Mouse (Mus musculus): ENCODE data around the gene Car15.

Gene Car15

DNA sequence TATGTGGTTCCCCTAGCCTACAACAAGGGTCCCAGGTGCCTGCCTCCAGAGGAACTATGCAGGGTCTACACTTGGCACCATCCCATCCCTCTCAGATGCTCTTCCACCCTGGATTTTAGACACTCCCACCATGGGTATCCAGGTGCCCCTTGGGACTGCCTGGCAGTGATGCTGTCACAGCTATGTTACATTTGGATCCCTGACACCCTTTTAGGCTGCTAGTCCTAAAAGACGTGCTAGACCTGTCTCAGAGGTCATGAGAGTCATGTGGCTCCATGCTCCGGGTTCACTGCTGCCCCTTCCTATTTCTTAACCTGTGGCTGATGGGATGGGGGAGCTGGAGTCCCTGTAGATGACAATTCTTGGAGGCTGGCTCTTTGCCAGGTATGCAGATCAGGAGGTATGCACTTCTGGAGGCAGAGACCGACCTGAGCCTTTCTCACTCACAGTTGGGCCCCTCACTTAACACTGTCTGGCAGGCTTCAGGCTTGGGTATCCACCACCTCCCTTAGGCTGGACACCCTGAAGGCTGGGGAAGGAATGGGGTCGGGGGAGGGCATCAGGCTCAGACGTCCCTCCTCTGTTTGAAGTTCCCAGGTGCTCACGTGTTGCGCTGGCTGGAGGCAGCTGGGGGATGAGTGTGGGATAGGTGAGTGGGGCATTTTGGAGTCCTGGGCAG lies 36.2 kb downstream of the Car15 start:
- DNase-seq (ENCODE audit: low read depth): no peak

DNA sequence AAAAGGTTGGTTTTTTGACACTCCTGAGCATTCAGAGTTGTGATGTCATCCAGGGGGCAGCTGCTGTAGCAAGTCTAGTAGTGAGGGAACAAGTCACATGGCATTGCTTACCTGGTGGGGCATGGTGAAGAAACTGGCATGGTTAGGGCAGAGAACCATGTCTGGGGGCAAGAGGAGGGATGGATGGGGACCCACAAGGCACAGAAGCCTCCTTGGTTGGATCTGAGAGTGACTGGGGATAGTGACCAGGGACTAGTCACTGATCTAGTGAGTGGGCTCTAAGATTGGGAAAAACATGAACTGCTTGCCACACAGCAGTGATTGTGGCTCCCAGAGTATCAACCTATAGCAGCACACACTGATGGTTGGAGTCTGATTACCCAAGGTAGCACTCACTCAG lies 38.6 kb downstream of the Car15 start:
- no peak for DNase-seq (ENCODE audit: low read depth)

DNA sequence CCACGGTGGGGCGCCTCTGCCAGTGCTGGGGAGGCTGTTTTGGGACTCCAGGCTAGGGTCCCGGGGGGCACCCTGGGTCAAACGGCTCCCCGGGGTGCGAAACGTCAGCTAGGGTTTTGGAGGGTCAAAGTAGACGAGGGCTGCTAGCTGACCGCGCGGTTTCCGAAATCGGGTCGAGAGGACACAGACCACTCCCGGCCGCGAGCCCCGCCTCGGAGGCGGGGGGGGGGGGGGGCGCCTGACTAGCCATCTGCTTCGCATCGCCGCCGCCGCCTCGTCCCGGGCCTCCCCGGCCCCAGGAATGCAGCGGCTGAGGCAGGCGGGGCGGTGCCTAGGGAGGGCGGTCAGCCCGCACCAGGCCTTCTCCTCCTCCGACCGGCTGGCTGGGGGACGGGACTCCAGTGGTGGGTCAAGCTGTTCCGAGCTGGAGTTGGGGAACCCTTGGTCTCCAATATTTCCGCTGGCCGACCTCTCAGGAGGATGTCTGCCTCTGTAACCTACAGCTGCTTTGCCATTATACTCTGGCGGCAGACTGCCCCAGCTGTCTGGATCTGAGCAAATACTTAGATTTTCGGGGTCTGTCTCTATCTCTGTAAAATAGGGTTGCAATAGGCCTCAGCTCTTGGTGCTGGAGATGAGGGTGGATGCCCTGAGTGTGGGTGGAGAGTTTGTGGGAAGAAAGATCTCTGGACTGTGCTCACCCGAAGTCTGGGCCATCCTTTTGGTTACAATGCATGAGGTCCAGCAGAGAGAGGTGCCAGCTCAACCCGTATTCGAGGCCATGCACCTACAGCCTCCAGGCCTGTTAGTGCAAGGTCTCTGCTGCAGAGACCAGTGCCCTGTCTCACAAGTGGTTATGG lies 39.6 kb downstream of the Car15 start:
- no peak for DNase-seq (ENCODE audit: low read depth)

DNA sequence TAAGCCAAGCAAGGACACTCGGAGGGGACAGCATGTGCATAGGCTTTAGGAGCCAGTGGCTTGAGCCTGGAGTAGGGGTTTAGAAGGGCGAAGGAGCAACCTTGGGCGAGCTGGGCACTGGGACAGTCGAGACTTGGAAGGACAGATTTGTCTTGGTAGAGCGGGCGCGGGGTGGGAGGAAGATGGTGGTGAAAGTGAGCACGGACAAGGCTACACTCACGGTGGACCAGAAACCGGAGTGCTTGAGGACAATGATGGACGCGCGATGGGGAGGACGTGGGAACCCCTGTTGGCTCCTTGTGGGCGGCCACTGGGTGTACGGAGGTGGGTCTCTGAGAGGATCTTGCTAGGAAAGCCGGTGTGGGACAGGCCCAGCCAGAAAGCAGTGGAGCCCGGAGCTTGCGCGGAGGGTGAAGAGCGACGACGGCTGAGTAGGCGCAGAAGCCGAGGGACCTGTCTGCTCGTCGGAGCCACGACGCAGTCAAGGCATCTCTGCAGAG lies 40.3 kb downstream of the Car15 start:
- no peak for DNase-seq (ENCODE audit: low read depth)

DNA sequence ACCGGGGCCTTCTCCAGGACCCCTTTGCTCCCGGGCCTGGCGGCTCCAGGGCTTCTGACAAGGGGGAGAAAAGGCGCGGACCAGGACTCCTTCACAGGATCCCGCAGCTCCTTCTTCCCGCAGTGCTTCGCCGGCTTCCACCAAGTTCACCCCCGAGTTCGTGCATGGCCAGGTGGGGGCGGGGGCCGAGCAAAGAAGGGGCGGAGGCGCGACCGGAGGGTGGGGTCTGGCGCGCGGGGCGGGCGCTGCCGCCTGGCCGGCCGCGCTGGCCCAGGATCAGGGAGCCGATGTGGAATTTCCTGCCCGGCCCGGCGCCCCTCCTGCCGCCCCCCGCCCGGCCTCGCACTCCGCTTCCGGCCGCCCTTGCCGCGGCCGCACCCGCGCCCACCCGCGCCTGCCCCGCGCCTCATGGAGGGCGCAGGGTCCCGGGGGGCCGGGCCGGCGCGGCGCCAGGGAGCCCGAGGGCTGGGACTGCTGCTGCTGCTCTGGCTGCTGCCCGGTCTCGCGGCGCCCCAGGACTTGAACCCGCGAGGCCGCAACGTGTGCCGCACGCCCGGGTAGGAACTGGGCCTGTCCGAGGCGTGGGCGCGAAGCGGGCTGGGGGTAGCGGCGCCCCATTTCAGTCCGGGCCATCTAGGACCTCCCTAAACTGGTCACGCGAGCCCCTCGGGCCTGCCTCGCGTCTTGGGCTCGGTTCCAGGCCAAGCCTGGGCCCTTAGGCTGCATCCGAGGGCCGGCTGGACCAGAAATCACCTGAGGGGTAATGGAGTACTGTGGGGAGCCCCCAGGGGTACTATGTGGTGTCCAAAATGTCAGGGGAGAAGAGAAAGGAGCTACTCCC lies 41.0 kb downstream of the Car15 start, which contains the start of gene Scarf2:
Gene Scarf2 (plus strand): TSS at position 312 of the 841 bp plus-strand sequence.
- no peak for DNase-seq (ENCODE audit: low read depth)

DNA sequence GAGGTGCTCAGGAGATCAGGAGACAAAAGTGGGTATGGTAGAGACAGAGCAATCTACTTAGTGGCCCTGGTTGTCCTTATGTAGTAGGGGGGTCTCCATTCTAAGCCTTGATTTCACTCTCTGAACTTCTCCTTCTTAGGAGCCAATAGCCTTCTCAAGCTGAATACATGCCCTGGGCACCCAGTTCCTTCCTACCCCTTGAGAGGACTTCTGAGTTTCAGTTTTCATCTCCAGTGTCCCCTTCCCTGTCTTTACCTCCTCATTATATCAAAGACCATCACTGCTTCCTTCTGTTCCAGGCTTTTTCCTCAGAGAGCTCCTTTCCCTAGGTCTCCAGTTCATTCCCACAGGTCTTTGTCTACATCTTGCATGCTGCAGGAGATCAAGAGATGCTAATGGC lies 41.6 kb downstream of the Car15 start:
- no peak for DNase-seq (ENCODE audit: low read depth)

DNA sequence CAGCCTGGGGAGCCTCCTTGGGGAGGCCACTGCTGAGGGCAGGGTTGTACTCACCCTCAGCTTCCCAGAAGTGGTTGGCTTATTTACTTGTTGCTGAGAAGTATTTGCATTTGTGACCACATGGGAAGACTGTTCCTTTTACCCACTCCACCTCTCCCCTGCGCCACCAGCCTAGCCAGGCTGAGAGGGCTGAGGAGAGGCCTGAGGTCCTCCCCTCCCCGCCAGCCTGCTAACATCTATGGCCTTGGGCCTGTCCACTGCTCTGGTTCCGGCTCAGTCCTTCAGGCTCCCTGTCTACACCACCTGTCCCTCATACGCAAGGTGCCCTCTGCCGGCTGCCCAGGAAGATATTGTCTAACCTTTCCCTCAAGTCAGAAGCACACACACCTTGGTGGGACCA lies 42.5 kb downstream of the Car15 start:
- no peak for DNase-seq (ENCODE audit: low read depth)

DNA sequence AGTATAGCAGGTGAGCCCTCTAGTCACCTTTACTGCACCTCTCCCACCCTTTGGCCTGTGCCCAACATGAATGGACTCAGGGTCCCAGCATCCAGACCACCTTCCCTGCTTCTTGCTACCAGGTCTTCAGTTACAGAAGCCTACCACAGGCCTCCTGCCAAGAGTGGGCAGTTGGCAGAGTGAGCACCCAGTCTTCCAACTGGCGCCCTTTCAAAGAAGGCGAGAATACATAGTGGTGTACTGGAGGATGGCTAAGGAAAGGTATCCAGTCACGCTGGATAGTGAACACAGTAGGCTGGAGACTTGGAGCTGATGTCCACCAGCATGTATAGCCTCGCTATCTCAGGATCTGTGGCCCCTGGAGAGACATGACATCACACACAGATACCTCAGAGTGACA lies 44.1 kb downstream of the Car15 start:
- DNase-seq (ENCODE audit: low read depth): no peak

DNA sequence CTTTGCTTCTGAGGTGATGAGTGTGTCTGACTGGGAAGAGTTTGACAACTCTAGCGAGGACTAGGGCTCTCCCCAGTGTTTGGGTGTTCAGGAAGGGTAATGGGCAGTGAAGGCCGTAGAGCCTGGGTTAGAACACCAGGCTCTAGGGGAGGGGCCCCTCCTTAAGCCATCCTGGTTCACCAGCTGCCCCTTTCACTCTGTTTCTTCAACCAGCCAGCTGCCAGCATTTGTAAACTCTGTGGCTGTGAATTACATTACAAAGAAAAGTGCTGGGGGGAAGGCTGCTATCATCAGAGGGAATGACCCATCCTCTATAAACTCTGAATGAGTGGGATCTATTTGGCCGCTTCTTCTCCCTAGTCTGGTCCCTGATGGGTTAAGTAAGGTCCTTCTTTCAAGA lies 45.4 kb downstream of the Car15 start:
- no peak for DNase-seq (ENCODE audit: low read depth)

DNA sequence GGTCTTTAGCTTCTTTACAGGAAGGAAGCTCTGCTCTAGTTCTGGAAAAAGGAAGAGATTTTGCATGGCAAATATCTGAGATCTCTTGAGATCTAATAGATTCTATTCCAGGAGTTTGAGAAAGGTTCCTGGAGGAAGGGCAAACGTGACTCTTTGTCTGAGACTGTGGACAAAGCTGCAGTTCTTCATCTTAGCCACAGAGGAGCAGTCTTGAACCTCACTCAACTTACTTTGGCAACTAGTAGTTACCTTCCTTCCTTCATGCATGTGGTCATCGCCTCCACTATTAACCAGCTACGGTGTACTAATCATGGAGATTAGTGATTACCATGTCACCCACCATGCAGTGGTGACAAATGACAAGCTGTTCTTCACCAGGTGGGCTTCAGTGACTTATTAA lies 52.8 kb downstream of the Car15 start:
- no peak for DNase-seq (ENCODE audit: low read depth)

All from naive thymus-derived CD4-positive, alpha-beta T cell, adult 2 months (primary cell).